Mouse (Mus musculus): ENCODE results near the gene Rnft2. TPM values are rescaled to one million over a fixed set of nuclear protein-coding genes. Genes with fewer than 3 reads are reported as not detected.

The Rnft2 gene
- polyA plus RNA-seq, 2 experiments: 0.04 to 1.1 TPM

GRCm38 (mm10) chr5:118149711-118150110 is 95.2 kb downstream of the Rnft2 start:
- DNase-seq (ENCODE audit: low read depth in 3 of 3, low spot score in 3 of 3) (no peak), ATAC-seq (ENCODE audit: insufficient read depth) (no peak)
- no peaks in the 10 kb centered on the region for H3K9me3 ChIP-seq (ENCODE audit: control insufficient read depth, low read length)
- TF ChIP-seq CTCF (IDR thresholded peaks at IDR 0.05; ENCODE audit: low read depth) (no peak), EP300 (IDR thresholded peaks at IDR 0.05; ENCODE audit: low read depth) (no peak)
- H3K9ac ChIP-seq (replicated peaks): no peak overlapping the region
- no peaks in the 10 kb centered on the region for H3K36me3 ChIP-seq (replicated peaks; ENCODE audit: control insufficient read depth, insufficient read depth, low read depth)
- no peak overlapping the region for H3K27ac ChIP-seq
- peaks cover 4 to 5% of the 10 kb centered on the region in 2 experiments; a peak in 1 of 4 replicates for H3K4me1 ChIP-seq (replicated peaks; ENCODE audit: control insufficient read depth in 2 of 2, insufficient read depth in 2 of 2, low read length in 1 of 2)
- H3K27me3 ChIP-seq (ENCODE audit: control insufficient read depth, insufficient read depth, low read length): no peaks in the 10 kb centered on the region
- WGBS (ENCODE audit: insufficient replicate concordance): 66% methylated on average over 3 of the region's 3 CpGs
- no peak overlapping the region for H3K4me3 ChIP-seq (ENCODE audit: insufficient read depth in 1 of 2, low read depth in 2 of 2, low read length in 2 of 2)
- no peak overlapping the region for H3K4me2 ChIP-seq (ENCODE audit: low read depth)

GRCm38 (mm10) chr5:118147264-118147663 is 97.7 kb downstream of the Rnft2 start:
- H3K27me3 ChIP-seq (ENCODE audit: control insufficient read depth, insufficient read depth, low read length): no peaks in the 10 kb centered on the region
- DNase-seq (ENCODE audit: low read depth in 3 of 3, low spot score in 3 of 3) (no peak), ATAC-seq (ENCODE audit: insufficient read depth) (no peak)
- 67% methylated on average over 10 of the region's 10 CpGs for WGBS (ENCODE audit: insufficient replicate concordance)
- H3K9ac ChIP-seq (replicated peaks): no peak overlapping the region
- H3K27ac ChIP-seq: no peak overlapping the region
- no peak for TF ChIP-seq EP300 (IDR thresholded peaks at IDR 0.05; ENCODE audit: low read depth)
- no peak for TF ChIP-seq CTCF (IDR thresholded peaks at IDR 0.05; ENCODE audit: low read depth)
- no peak overlapping the region for H3K4me2 ChIP-seq (ENCODE audit: low read depth)
- H3K9me3 ChIP-seq (ENCODE audit: control insufficient read depth, low read length): no peaks in the 10 kb centered on the region
- H3K4me1 ChIP-seq (replicated peaks; ENCODE audit: control insufficient read depth in 2 of 2, insufficient read depth in 2 of 2, low read length in 1 of 2): no peaks in the 10 kb centered on the region
- no peak overlapping the region for H3K4me3 ChIP-seq (ENCODE audit: insufficient read depth in 1 of 2, low read depth in 2 of 2, low read length in 2 of 2)
- no peaks in the 10 kb centered on the region for H3K36me3 ChIP-seq (replicated peaks; ENCODE audit: control insufficient read depth, insufficient read depth, low read depth)

GRCm38 (mm10) chr5:118145999-118146679 is 98.8 kb downstream of the Rnft2 start:
- no peaks in the 10 kb centered on the region for H3K9me3 ChIP-seq (ENCODE audit: control insufficient read depth, low read length)
- H3K36me3 ChIP-seq (replicated peaks; ENCODE audit: control insufficient read depth, insufficient read depth, low read depth): peaks cover 5% of the 10 kb centered on the region; the same call in 1 of the 2 replicates
- no peak for DNase-seq (ENCODE audit: low read depth in 3 of 3, low spot score in 3 of 3)
- no peak overlapping the region for H3K4me2 ChIP-seq (ENCODE audit: low read depth)
- H3K27ac ChIP-seq: no peak overlapping the region
- H3K9ac ChIP-seq (replicated peaks): no peak overlapping the region
- H3K27me3 ChIP-seq (ENCODE audit: control insufficient read depth, insufficient read depth, low read length): no peaks in the 10 kb centered on the region
- WGBS (ENCODE audit: insufficient replicate concordance): 77% methylated on average over 15 of the region's 15 CpGs
- no peak for ATAC-seq (ENCODE audit: insufficient read depth)
- H3K4me1 ChIP-seq (replicated peaks; ENCODE audit: control insufficient read depth in 2 of 2, insufficient read depth in 2 of 2, low read length in 1 of 2): no peaks in the 10 kb centered on the region
- H3K4me3 ChIP-seq (ENCODE audit: insufficient read depth in 1 of 2, low read depth in 2 of 2, low read length in 2 of 2): no peak overlapping the region
- TF ChIP-seq CTCF (IDR thresholded peaks at IDR 0.05; ENCODE audit: low read depth): no peak
- TF ChIP-seq EP300 (IDR thresholded peaks at IDR 0.05; ENCODE audit: low read depth): no peak

- no peak overlapping the region for H3K4me2 ChIP-seq (ENCODE audit: low read depth)
- H3K4me1 ChIP-seq (replicated peaks; ENCODE audit: control insufficient read depth in 2 of 2, insufficient read depth in 2 of 2, low read length in 1 of 2): no peaks in the 10 kb centered on the region
- TF ChIP-seq EP300 (IDR thresholded peaks at IDR 0.05; ENCODE audit: low read depth) (no peak), CTCF (IDR thresholded peaks at IDR 0.05; ENCODE audit: low read depth) (no peak)
- H3K27me3 ChIP-seq (ENCODE audit: control insufficient read depth, insufficient read depth, low read length): no peaks in the 10 kb centered on the region
- ATAC-seq (ENCODE audit: insufficient read depth) (no peak), DNase-seq (ENCODE audit: low read depth in 3 of 3, low spot score in 3 of 3) (no peak)
- no peak overlapping the region for H3K27ac ChIP-seq
- WGBS (ENCODE audit: insufficient replicate concordance): 76% methylated on average over 3 of the region's 3 CpGs
- no peaks in the 10 kb centered on the region for H3K9me3 ChIP-seq (ENCODE audit: control insufficient read depth, low read length)
- peaks cover 5% of the 10 kb centered on the region; the same call in 1 of the 2 replicates for H3K36me3 ChIP-seq (replicated peaks; ENCODE audit: control insufficient read depth, insufficient read depth, low read depth)
- no peak overlapping the region for H3K4me3 ChIP-seq (ENCODE audit: insufficient read depth in 1 of 2, low read depth in 2 of 2, low read length in 2 of 2)
- no peak overlapping the region for H3K9ac ChIP-seq (replicated peaks)
Observed at GRCm38 (mm10) chr5:118145458-118145857, 99.5 kb downstream of the Rnft2 start.

GRCm38 (mm10) chr5:118144770-118145169 is 100.1 kb downstream of the Rnft2 start:
- no peak overlapping the region for H3K9ac ChIP-seq (replicated peaks)
- no peak overlapping the region for H3K27ac ChIP-seq
- H3K4me1 ChIP-seq (replicated peaks; ENCODE audit: control insufficient read depth in 2 of 2, insufficient read depth in 2 of 2, low read length in 1 of 2): no peaks in the 10 kb centered on the region
- no peaks in the 10 kb centered on the region for H3K9me3 ChIP-seq (ENCODE audit: control insufficient read depth, low read length)
- no peak overlapping the region for H3K4me2 ChIP-seq (ENCODE audit: low read depth)
- no peak for TF ChIP-seq EP300 (IDR thresholded peaks at IDR 0.05; ENCODE audit: low read depth)
- no peak for TF ChIP-seq CTCF (IDR thresholded peaks at IDR 0.05; ENCODE audit: low read depth)
- ATAC-seq (ENCODE audit: insufficient read depth) (no peak), DNase-seq (ENCODE audit: low read depth in 3 of 3, low spot score in 3 of 3) (no peak)
- no peak overlapping the region for H3K4me3 ChIP-seq (ENCODE audit: insufficient read depth in 1 of 2, low read depth in 2 of 2, low read length in 2 of 2)
- no peaks in the 10 kb centered on the region for H3K27me3 ChIP-seq (ENCODE audit: control insufficient read depth, insufficient read depth, low read length)
- 54% methylated on average over 6 of the region's 6 CpGs for WGBS (ENCODE audit: insufficient replicate concordance)
- peaks cover 5% of the 10 kb centered on the region; the same call in 1 of the 2 replicates for H3K36me3 ChIP-seq (replicated peaks; ENCODE audit: control insufficient read depth, insufficient read depth, low read depth)

All from liver, embryonic 14.5 days (tissue).